Mouse (Mus musculus): ENCODE results near the gene Ang2. TPM values are rescaled to one million over a fixed set of nuclear protein-coding genes. Genes with fewer than 3 reads are reported as not detected.

Gene Ang2
- total and polyA plus RNA-seq, 3 experiments, result not detected

DNA sequence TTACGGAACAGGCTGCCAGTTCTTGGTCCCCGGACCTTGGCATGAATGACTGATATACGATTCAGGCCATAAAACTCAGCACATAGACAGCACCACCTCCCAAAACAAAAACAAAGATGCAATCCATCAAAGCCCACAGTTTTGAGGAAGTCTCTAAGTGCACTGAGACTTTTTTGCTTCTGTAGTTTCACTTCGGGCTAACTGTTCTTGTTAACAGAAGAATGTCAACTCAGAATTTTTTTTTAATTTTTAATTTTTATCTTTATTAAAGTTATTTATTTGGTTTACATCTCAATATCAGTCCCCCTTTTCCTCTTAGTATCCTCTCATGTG is 42.2 kb downstream of the Ang2 start:
- Histone ChIP-seq H3K79me2 (replicated peaks; ENCODE audit: control insufficient read depth, insufficient read depth, low read length) (no peaks in the 10 kb centered on the region), H3K9ac (ENCODE audit: low read depth, low read length) (no peak overlapping the region), H3K27me3 (ENCODE audit: control insufficient read depth, insufficient read depth, low read length) (no peaks in the 10 kb centered on the region), H3K36me3 (ENCODE audit: control insufficient read depth, insufficient read depth, low read length) (no peaks in the 10 kb centered on the region), H3K4me1 (ENCODE audit: control insufficient read depth, insufficient read depth, low read length) (no peaks in the 10 kb centered on the region), H3K4me3 (no peak overlapping the region), H3K27ac (no peak overlapping the region)
- TF ChIP-seq POLR2A (IDR thresholded peaks at IDR 0.05; ENCODE audit: insufficient read depth, low read depth, low read length) (no peak), EP300 (IDR thresholded peaks at IDR 0.05; ENCODE audit: insufficient read depth, low read depth, low read length) (no peak), CTCF (IDR thresholded peaks at IDR 0.05) (no peak)
- WGBS, result 80% methylated on average over 4 of the region's 4 CpGs
- intact Hi-C loops (cut with DNase I), result no loop called here
- DNase-seq, result no peak

GRCm38 (mm10) chr14:51156056-51156735 is 42.8 kb downstream of the Ang2 start:
- H3K27ac ChIP-seq, result no peak overlapping the region
- H3K79me2 ChIP-seq (replicated peaks; ENCODE audit: control insufficient read depth, insufficient read depth, low read length), result no peaks in the 10 kb centered on the region
- no peaks in the 10 kb centered on the region for H3K36me3 ChIP-seq (ENCODE audit: control insufficient read depth, insufficient read depth, low read length)
- no peaks in the 10 kb centered on the region for H3K27me3 ChIP-seq (ENCODE audit: control insufficient read depth, insufficient read depth, low read length)
- WGBS, result 88% methylated on average over 5 of the region's 5 CpGs
- TF ChIP-seq EP300 (IDR thresholded peaks at IDR 0.05; ENCODE audit: insufficient read depth, low read depth, low read length), result no peak
- TF ChIP-seq CTCF (IDR thresholded peaks at IDR 0.05), result no peak
- no peak for TF ChIP-seq POLR2A (IDR thresholded peaks at IDR 0.05; ENCODE audit: insufficient read depth, low read depth, low read length)
- no peak overlapping the region for H3K9ac ChIP-seq (ENCODE audit: low read depth, low read length)
- H3K4me1 ChIP-seq (ENCODE audit: control insufficient read depth, insufficient read depth, low read length), result no peaks in the 10 kb centered on the region
- no peak for DNase-seq
- intact Hi-C loops (cut with DNase I), result no loop called here
- no peak overlapping the region for H3K4me3 ChIP-seq

DNA sequence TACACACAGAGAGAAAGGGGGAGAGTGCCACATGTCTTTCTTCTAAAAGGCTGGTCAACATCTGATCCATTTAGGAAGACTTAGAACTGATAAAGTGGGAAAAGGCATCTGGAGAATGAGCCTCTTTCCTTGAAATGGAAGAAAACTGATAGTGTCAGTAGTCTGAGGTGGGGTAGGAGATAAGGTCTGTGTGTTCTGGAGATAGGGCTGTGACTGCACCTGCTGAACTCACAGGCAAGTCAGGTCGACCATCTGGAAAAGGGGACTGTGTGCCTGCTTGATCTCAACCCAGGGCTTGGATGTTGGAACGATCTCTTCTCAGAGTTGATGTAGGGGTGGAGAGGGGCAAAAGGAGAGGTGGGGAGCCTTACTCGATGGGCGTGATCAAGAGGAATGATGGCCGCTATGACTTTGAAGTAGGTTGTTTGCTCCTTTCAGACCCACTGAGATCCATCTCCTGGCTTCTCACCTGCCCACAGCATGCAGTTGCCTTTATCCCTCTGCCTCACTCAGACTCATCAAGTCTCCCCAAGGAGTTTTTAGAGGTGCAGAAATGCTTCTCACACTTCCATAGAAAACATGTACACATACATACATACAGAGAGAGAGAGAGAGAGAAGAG is 46.6 kb downstream of the Ang2 start:
- no peaks in the 10 kb centered on the region for H3K36me3 ChIP-seq (ENCODE audit: control insufficient read depth, insufficient read depth, low read length)
- H3K4me3 ChIP-seq, result no peak overlapping the region
- WGBS, result 55% methylated on average over 5 of the region's 5 CpGs
- DNase-seq, result no peak
- intact Hi-C loops (cut with DNase I), result no loop called here
- H3K9ac ChIP-seq (ENCODE audit: low read depth, low read length), result no peak overlapping the region
- H3K27me3 ChIP-seq (ENCODE audit: control insufficient read depth, insufficient read depth, low read length), result no peaks in the 10 kb centered on the region
- H3K27ac ChIP-seq, result no peak overlapping the region
- H3K4me1 ChIP-seq (ENCODE audit: control insufficient read depth, insufficient read depth, low read length), result no peaks in the 10 kb centered on the region
- TF ChIP-seq EP300 (IDR thresholded peaks at IDR 0.05; ENCODE audit: insufficient read depth, low read depth, low read length) (no peak), CTCF (IDR thresholded peaks at IDR 0.05) (no peak), POLR2A (IDR thresholded peaks at IDR 0.05; ENCODE audit: insufficient read depth, low read depth, low read length) (no peak)
- no peaks in the 10 kb centered on the region for H3K79me2 ChIP-seq (replicated peaks; ENCODE audit: control insufficient read depth, insufficient read depth, low read length)

DNA sequence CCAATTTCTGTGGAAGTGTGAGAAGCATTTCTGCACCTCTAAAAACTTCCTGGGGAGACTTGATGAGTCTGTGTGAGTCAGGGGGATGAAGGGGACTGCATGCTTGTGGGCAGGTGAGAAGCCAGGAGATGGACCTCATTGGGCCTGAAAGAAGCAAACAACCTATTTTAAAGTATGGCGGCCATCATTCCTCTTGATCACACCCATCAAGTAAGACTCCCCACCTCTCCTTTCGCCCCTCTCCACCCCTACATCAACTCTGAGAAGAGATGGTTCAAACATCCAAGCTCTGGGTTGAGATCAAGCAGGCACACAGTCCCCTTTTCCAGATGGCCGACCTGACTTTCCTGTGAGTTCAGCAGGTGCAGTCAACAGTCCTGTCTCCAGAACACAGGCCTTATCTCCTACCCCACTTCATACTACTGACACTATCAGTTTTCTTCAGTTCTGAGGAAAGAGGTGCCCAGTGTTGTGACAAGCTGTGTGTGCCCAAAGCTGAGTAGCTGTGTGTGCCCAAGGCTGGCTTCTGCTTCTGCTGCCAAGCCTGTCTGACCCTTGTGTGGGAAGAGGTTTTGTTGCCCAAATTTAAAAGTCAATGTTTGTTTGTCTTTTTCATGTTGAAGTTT is 48.6 kb downstream of the Ang2 start:
- WGBS, result 81% methylated on average over 3 of the region's 3 CpGs

GRCm38 (mm10) chr14:51149164-51149563 is 49.8 kb downstream of the Ang2 start:
- no peak for DNase-seq
- Histone ChIP-seq H3K27me3 (ENCODE audit: control insufficient read depth, insufficient read depth, low read length) (no peaks in the 10 kb centered on the region), H3K4me3 (no peak overlapping the region), H3K27ac (no peak overlapping the region), H3K36me3 (ENCODE audit: control insufficient read depth, insufficient read depth, low read length) (no peaks in the 10 kb centered on the region; the same call in 1 of the 2 replicates), H3K79me2 (replicated peaks; ENCODE audit: control insufficient read depth, insufficient read depth, low read length) (no peaks in the 10 kb centered on the region), H3K9ac (ENCODE audit: low read depth, low read length) (no peak overlapping the region), H3K4me1 (ENCODE audit: control insufficient read depth, insufficient read depth, low read length) (peaks cover 1% of the 10 kb centered on the region; the same call in 1 of the 2 replicates)
- WGBS, result 74% methylated on average over 5 of the region's 5 CpGs
- TF ChIP-seq EP300 (IDR thresholded peaks at IDR 0.05; ENCODE audit: insufficient read depth, low read depth, low read length), result no peak
- no peak for TF ChIP-seq POLR2A (IDR thresholded peaks at IDR 0.05; ENCODE audit: insufficient read depth, low read depth, low read length)
- no peak for TF ChIP-seq CTCF (IDR thresholded peaks at IDR 0.05)
- intact Hi-C loops (cut with DNase I), result no loop called here

More for the DNA sequence above, 48.6 kb downstream of the Ang2 start:
- Histone ChIP-seq H3K4me3 (no peak overlapping the region), H3K4me1 (ENCODE audit: control insufficient read depth, insufficient read depth, low read length) (peaks cover 1% of the 10 kb centered on the region; the same call in 1 of the 2 replicates), H3K27ac (no peak overlapping the region), H3K9ac (ENCODE audit: low read depth, low read length) (no peak overlapping the region), H3K79me2 (replicated peaks; ENCODE audit: control insufficient read depth, insufficient read depth, low read length) (no peaks in the 10 kb centered on the region), H3K27me3 (ENCODE audit: control insufficient read depth, insufficient read depth, low read length) (no peaks in the 10 kb centered on the region), H3K36me3 (ENCODE audit: control insufficient read depth, insufficient read depth, low read length) (no peaks in the 10 kb centered on the region; the same call in 1 of the 2 replicates)
- intact Hi-C loops (cut with DNase I), result no loop called here
- no peak for DNase-seq
- TF ChIP-seq POLR2A (IDR thresholded peaks at IDR 0.05; ENCODE audit: insufficient read depth, low read depth, low read length), result no peak
- TF ChIP-seq CTCF (IDR thresholded peaks at IDR 0.05), result no peak
- TF ChIP-seq EP300 (IDR thresholded peaks at IDR 0.05; ENCODE audit: insufficient read depth, low read depth, low read length), result no peak

DNA sequence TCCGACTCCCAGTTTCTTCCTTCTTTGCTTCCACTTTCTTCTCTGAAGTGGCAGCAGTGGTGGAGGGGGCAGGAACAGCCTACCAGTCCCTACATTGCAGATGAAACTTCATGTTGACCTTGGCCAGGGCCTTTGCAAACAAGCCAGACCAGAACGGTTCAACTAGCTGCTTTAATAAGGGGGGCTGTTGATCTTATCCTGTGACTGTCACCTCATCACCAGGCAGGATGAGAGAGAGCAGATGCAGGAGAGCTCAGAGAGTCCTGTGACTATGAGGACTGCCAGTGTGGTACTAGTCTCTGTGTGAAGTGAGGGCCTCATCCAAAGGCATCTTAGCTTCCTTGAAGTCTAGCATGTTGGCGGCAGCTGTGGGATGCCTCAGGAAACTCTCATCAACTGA is 50.9 kb downstream of the Ang2 start:
- WGBS, result 58% methylated on average over 3 of the region's 3 CpGs
- H3K36me3 ChIP-seq (ENCODE audit: control insufficient read depth, insufficient read depth, low read length), result no peaks in the 10 kb centered on the region; the same call in 1 of the 2 replicates
- intact Hi-C loops (cut with DNase I), result no loop called here
- H3K9ac ChIP-seq (ENCODE audit: low read depth, low read length), result no peak overlapping the region
- peaks cover 1% of the 10 kb centered on the region; the same call in 1 of the 2 replicates for H3K4me1 ChIP-seq (ENCODE audit: control insufficient read depth, insufficient read depth, low read length)
- TF ChIP-seq CTCF (IDR thresholded peaks at IDR 0.05) (no peak), EP300 (IDR thresholded peaks at IDR 0.05; ENCODE audit: insufficient read depth, low read depth, low read length) (no peak), POLR2A (IDR thresholded peaks at IDR 0.05; ENCODE audit: insufficient read depth, low read depth, low read length) (no peak)
- H3K27me3 ChIP-seq (ENCODE audit: control insufficient read depth, insufficient read depth, low read length), result no peaks in the 10 kb centered on the region
- H3K79me2 ChIP-seq (replicated peaks; ENCODE audit: control insufficient read depth, insufficient read depth, low read length), result no peaks in the 10 kb centered on the region
- no peak overlapping the region for H3K27ac ChIP-seq
- DNase-seq, result no peak
- H3K4me3 ChIP-seq, result no peak overlapping the region

All from heart, adult 2 months (tissue).